Mouse (Mus musculus) c-Kit-positive CD71-positive TER-119-negative erythroid progenitor cells, embryonic 14.5 days (primary cell): ENCODE results near the gene Kynu.

Experiments used
- DNase-seq: peaks from one replicate; pipeline ENCODE4 v3.0.0-alpha.2; 2013; ENCODE audit warnings: low read depth

Kynu gene

DNA sequence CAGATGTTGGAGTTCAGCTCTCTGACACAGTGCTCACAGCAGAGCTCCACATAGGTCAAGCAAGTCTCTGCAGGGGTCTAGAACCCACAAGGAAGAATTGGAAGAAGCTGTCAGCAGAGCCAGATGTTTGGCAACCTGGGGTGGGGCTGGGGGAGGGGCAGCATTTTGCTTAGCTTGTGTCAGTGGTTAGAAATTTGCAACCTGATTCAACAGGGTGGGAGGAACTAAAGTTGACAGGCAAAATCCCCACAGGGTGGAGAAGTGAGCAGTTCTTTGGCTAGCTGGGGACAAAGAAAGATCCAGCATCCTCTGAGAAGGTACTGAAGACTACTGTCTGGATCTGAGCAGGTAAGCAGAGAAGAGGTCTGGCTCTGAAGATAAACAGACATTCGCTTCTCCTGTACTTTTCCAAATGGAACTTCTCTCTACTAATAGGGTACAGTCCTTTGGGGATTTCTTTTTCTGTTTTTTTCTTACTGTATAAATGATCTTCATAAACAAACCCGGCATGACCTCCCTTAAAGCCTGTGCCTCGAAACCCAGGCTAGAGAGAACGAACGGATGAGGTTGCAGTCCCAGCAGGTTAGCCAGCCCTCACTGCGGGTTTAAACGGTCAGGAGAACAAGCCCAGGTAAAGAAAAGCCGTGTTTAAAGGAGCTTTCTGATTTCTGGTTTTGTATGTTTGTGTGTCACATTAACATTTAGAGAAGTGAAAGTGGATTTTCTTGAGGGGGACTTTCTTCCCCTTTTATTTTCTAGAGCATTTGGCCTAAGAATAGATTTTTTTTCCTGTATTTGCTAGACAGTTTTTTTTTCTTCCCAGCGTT is at the start of gene Kynu:
Gene Kynu (plus strand): TSS at position 268 of the 827 bp plus-strand sequence.
- DNase-seq: no peak

DNA sequence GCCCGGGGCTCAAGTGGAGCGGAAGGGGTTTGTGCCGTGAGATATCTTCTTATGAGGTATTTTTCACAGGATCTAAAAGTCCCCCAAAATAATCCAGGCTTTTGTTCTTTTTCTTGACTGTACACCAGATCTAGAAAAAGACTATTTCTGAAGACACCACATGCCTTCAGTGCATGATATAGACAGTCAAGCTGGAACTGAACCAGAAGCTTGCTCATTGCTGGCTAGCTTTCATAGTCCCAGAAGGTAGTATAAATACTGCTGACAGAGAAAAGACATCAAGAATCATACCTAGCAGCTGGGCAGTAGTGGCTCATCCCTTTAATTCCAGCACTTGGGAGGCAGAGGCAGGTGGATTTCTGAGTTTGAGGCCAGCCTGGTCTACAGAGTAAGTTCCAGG is 48.9 kb upstream of the Kynu start:
- no peak for DNase-seq

- DNase-seq: no peak
Measured at GRCm38 (mm10) chr2:43513852-43514251, 41.3 kb upstream of the Kynu start.

- no peak for DNase-seq
Measured at GRCm38 (mm10) chr2:43534417-43534816, 20.7 kb upstream of the Kynu start.

DNA sequence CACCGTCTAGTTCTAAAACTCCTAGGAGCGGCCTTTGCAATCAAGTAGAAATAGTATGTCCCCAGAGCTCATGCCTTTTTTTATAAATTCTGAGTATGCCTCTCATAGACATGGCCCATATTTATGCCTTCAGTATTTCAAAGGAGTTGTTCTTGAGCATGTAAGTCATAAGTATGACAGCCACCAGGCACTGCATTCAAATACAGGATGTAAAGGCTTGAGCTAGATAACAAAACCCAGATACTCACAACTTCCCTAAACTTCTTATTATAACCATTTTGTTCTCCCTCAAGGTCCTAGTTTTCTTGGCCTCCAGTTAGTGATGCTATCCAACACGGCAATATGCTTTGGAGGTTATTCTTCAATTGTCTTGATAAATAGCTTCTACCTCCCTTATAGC is 12.5 kb upstream of the Kynu start:
- DNase-seq: no peak

DNA sequence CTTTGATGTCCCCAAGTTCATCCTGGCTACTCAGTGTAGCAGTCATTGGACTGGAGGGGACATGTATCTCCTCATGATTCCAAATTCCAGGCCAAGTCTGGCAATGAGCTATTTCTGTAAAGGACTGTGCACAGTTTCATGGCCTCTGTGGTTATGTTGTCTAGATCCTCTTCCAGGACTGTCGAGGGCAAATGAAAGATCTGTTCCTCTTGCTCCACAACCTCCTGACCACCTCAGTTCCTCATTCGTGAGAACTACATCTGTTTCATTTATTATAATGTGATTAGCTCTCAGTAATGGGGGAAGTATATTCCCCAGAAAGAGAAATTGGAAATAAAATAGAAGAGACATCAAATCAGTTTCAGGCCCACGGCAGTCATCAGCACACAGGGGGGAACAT is 9.5 kb upstream of the Kynu start:
- no peak for DNase-seq

- no peak for DNase-seq
Measured at GRCm38 (mm10) chr2:43546448-43546847, 8.7 kb upstream of the Kynu start.

DNA sequence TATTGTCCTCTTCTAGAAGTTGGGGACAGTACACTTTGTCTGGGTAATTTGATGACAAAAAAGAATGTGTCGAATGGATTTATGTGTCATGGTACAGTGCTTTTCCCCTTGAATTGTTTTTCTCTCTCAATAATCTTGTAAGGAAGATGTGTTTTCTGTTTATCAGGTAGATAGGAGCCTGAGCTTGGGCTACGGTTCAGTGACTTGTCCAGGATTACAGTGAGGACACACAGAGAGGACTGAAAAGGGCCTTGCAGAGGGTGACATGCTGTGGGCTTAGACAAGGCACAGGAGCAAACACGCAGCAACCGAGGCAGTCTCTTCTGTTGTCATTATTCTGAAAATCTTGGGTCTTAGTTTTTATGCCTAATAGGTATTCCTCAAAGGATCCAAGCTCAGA is 913 bp upstream of the Kynu start:
- DNase-seq: no peak

- no peak for DNase-seq
Measured at GRCm38 (mm10) chr2:43555889-43556285, 758 bp downstream of the Kynu start.

DNA sequence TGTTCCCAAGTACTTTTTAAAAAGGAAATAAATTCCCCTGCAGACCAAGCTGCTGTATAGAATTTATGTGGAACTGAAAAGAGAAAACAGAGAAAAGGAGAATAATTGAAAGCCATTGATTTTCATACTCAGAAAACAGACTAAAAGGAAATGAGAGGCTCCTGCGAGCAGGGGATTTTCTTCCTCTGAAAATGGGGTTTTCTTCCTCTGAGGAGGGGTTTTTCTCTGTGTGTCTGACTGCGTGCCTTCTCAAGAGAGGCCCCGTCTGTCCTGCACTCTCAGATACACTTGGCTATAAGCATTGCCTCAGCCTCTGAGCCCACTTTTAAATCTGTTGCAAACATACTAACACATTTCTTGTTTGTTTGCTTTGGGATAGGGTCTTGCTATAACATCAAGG is 1.9 kb downstream of the Kynu start:
- DNase-seq: no peak

DNA sequence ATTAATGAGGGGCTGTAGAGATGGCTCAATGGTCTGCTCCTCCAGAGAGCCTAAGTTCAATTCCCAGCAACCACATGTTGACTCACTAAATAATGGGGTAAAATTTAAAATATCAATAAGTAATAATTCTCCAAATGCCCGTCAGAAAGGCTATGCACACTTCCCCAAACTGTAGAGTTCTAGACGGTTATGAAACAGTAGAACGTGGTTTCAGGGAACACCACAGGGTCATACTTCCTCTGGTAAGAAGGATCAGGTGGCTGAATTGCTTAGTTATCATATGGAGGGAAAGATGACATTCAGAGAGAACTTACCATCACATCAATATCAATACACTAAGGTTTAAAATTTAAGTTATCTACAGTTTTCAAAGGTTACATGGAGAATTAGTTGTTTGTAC is 6.1 kb downstream of the Kynu start:
- no peak for DNase-seq

DNA sequence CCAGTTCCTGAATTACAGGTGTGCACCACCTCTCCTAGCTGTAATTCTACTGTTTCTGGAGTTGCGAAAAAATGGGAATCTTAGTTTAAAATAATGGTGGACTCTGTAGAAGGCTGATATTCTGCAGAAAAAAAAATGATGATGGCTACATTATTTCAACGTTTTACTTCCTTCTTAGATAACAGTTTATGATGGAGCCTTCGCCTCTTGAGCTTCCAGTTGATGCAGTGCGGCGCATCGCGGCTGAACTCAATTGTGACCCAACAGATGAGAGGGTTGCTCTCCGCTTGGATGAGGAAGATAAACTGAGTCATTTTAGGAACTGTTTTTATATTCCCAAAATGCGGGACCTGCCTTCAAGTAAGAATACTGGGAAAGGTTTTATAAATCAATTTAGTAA is 7.7 kb downstream of the Kynu start:
- DNase-seq: no peak

DNA sequence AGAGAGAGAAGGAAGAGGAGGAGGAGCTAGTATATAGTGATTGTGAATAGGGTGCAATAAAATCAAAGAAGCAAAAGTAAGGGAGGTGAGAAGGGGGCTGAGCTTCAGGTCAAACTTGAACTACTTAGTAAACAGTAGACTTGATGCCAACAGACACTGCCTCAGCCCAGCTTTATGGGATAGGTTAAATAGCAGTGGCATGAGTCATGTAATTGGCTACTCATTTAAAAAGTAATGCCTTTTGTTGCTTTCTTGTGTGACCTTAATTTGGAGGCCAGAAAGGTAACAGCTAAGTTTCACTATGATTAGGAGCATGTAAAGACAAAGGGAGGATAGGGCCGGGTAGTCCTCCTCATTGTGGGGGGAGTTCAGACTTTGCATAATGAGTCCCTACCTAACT is 13.3 kb downstream of the Kynu start:
- DNase-seq: no peak

- DNase-seq: no peak
Measured at GRCm38 (mm10) chr2:43573526-43573925, 18.4 kb downstream of the Kynu start.

GRCm38 (mm10) chr2:43583243-43583812 is 28.2 kb downstream of the Kynu start:
- no peak for DNase-seq

DNA sequence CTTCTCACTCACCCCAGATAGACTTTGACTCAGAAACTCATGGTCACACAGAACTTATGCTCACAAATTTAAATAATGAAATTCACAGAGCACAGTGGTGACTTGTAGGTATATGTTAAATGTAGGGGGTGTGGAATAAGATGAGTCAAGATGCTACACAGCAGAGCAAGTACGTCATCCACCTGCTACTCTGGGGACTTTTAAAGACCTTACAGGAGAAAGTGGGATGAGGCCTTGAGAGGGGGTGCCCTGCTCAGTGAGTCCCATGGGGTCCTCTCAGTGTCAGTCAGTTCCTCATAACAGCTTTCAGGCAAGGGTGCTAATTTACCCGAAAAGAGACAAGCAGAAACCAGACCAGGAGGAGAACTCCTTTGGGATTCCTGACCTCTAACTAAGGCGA is 30.4 kb downstream of the Kynu start:
- no peak for DNase-seq

- DNase-seq: no peak
Measured at GRCm38 (mm10) chr2:43587832-43588231, 32.7 kb downstream of the Kynu start.

- DNase-seq: no peak
Measured at GRCm38 (mm10) chr2:43592001-43592704, 37.0 kb downstream of the Kynu start.

DNA sequence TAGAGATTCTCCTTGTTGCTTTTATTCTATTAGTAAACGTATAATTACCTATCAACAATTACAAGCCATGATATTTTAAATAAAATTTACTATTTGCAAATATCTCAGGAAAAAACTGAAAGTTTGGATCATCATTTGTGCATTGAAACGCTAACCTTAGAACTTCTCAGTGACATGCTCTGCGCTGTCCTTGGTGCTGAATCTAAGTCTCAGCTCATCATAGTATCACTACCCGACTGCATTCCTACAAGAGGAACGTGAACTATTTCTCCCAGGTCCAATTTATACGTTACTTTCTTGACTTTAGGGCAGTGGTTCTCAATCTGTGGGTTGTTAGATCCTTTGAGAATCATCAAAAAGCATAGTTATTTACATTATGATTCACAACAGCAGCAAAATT is 58.4 kb downstream of the Kynu start:
- peak; percentile 28 for DNase-seq

DNA sequence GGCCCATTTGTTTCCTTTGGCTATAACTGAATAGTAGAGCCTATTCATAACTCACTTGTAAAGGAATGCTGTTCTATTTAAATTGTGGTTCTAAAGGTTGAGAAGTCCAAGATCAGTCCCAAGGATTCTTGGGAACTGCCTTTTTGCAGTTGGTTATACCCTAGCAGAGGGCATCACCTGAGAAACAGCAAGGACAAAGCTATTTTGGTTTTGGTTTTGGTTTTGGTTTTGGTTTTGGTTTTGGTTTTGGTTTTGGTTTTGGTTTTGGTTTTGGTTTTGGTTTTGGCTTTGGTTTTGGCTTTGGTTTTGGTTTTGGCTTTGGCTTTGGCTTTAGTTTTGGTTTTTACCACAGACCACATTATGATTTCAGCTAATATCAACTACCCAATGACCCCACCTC is 66.0 kb downstream of the Kynu start:
- no peak for DNase-seq

DNA sequence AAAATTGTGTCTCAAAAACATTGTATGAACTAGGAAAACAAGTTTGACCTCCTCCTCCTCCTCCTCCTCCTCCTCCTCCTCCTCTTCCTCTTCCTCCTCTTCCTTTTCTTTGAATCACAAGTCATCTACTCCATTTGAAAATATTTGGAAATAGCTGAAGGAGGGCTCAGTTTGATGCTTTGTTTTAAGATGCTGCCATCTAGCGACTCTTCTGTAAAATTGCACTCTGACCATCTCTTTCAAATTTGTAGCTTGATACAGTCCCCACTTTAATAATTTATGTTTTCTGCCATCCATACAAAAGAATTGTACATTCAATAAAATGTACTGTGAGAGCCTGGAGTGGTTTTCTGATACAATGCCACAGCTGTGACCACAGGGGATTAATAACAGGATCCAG is 67.7 kb downstream of the Kynu start:
- DNase-seq: no peak

DNA sequence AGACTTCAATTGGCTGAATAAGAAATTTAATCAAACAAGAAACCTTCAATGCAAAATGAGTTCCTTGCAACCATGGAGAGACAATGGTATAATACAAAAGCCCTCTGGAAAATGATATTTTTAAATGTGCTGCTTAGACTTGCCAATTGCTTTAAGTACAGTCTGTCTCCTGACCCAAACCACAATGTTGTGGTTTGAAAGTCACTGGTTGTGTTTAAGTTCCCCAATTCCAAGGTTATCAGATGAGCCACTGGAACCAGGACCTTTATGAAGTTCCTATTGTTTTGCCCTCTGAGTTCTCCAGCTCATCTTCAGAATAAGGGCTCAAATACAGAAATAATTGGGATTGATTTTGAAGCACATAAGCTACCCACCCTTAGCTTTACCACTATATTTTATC is 76.7 kb downstream of the Kynu start:
- DNase-seq: no peak

DNA sequence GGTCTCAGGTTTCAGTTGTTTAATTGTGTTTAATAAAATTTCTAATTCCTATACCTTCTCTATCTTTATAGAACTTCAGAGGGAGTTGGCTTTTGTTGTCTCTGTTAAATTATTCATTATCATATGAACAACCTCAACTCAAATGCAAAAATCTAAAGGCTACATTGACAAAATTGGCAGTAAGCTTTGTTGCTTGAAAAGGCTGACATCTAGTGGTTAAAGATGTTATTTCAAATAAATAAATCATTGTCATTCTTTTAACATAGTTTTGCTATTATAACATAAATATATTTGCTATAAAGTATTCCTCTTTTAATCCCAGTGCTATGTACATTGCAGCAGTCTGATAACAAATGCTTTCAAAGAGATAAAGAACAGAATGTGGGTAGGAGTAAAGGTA is 81.4 kb downstream of the Kynu start:
- DNase-seq: no peak
